Mouse (Mus musculus): ENCODE results near the gene Slc39a8.
A peak's percentile ranks its signal among the peaks of the same experiment; 100 is the strongest.

Gene Slc39a8

DNA sequence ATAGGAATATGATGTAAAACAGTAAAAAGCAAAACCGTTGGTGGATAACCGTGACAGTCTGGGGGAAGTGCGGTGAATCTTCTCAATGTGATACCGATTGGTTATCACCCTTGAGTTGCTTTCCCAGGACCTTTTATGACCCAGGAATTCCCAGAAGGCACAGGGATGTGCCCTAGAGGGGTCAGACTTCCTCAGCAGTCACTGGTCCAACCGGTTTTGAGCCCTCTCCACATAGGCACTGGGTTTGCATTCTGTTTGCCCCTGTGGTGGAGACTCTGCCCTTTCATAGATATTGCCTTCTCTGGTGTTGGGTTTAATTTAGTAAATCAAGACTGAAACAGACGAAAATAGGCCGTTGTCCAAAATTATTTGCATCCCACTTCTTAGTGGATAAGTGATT, 20.8 kb downstream of the Slc39a8 start:
- no peak for DNase-seq (ENCODE audit: low spot score in 2 of 2)

DNA sequence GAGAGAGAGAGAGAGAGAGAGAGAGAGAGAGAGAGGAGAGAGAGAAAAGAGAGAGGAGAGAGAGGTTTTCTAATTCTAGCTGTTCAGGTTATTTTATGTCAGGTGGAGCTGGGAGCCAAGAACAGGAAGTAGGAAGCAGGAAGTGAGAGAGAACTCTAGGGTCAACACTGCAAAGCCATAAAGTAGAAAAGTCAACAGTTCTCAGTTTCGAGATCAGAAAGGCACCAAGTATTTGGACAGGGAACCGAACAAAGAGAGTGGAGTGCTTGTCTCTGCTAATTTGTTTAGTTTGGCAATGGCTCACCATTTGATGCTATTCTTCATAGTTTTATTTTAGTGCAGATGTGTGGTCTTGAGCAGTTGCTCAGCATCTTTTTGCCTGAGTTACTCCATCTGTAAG, 26.5 kb downstream of the Slc39a8 start:
- no peak for DNase-seq (ENCODE audit: low spot score in 2 of 2)

DNA sequence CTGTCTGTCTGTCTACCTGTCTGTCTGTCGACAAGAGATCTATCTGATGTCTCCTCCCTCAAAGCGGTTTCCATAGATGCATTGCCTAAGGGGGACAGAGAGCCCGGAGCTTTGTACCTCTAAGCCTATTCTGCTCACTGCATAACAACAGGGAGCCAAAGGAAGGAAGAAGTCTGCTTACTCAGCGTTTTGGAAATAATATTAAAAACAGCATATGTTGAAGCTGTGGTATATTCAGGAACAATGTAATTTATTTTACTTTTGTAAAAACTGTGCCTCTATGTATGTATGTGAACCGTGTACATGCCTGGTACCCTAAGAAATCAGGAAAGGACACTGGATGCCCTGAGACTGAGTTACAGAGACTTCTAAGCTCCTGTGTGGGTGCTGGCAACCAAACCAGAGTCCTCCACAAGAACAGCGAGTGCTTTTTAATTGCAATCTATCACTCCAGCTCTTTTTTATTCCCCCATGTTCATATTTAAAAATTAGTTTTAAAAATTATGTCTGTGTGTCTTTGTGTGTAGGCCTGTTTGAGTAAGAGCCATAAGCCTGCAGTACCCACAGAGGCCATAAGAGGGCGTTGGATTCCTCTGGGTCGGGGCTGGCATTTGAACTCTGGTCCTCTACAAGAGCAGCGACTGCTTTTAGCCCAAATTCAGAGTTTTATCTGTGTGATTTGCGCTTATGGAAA, 28.7 kb downstream of the Slc39a8 start:
- no peak for DNase-seq (ENCODE audit: low spot score in 2 of 2)

DNA sequence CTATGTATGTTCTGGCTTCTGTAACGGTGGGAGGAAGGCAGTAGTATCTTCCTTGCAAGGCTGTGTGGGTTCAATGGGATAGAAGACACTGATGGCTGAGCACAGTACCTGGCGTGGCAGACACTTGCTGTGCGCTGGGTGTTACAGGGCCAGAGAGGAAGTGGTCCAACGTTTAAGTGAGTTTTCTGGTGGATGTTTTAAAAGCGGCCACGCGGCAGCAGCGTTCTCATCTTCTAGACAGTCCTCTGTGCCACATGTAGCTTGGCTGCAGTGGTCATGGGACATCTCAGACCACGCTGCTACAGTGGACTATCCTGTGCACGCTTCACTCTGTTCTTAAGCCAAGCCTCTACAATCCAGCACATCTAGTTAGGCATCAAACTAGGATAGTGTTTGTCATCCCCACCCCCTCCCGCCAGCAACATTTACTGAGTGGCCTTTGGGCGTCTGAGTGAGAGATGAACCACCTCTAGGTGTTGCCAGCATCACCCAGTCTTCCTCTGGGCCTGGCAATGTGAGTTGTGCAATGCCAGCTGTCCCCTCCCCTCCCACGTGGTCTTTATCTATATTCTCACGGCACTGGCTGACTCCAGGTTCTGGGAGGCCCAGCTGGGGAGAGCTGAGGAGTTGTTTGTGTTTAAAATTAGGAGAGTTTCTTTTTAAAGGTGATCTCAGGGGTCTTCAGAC, 29.4 kb downstream of the Slc39a8 start:
- DNase-seq (ENCODE audit: low spot score in 2 of 2): no peak

DNA sequence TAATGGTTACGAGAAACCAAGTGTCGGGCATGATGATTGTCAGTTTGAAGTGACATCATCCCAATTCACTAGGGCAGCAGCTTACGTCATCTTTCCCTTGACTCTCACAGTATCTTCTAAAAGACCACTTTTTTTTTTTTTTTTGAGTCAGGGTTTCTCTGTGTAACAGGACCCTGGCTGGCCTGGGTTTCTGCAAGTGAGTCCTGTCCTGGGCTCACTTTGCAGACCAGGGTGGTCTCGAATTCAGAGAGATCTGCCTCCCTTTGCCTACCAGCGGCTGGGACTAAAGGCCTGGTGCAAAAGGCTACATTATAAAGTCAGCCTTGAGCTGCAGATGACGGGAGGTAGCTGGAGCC, 29.9 kb downstream of the Slc39a8 start:
- no peak for DNase-seq (ENCODE audit: low spot score in 2 of 2)

- DNase-seq (ENCODE audit: low spot score in 2 of 2): no peak
Observed at GRCm38 (mm10) chr3:135856303-135856702, 31.2 kb downstream of the Slc39a8 start.

GRCm38 (mm10) chr3:135857134-135857533, 32.1 kb downstream of the Slc39a8 start:
- no peak for DNase-seq (ENCODE audit: low spot score in 2 of 2)

- peak in 1 of 2 experiments; percentile 29 for DNase-seq (ENCODE audit: low spot score in 2 of 2)
Observed at GRCm38 (mm10) chr3:135859431-135859830, 34.4 kb downstream of the Slc39a8 start.

GRCm38 (mm10) chr3:135862804-135863203, 37.7 kb downstream of the Slc39a8 start:
- DNase-seq (ENCODE audit: low spot score in 2 of 2): peak; percentile 76 to 77

- DNase-seq (ENCODE audit: low spot score in 2 of 2): no peak
Observed at GRCm38 (mm10) chr3:135869041-135869440, 44.0 kb downstream of the Slc39a8 start.

GRCm38 (mm10) chr3:135872325-135872724, 47.2 kb downstream of the Slc39a8 start:
- no peak for DNase-seq (ENCODE audit: low spot score in 2 of 2)

DNA sequence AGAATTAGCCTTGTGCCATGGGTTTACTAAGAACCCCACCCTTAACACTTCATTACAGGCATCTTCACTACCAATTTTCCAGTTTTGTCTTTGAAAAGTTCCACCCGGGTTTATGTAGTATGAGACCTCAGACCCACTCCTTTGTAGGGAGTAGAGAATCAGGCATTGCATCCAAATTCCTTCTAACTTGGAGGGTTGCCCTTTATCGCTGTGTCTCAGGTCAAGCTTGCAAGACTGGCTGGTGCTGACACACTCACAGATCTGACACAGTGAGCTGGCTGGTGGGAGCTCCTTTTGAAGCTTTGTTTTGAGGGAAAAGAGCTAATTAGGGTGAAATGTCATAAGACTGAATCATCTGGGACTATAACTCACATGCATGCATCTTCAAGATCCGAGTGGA, 48.5 kb downstream of the Slc39a8 start:
- DNase-seq (ENCODE audit: low spot score in 2 of 2): no peak

- no peak for DNase-seq (ENCODE audit: low spot score in 2 of 2)
Observed at GRCm38 (mm10) chr3:135878048-135878447, 53.0 kb downstream of the Slc39a8 start.

DNA sequence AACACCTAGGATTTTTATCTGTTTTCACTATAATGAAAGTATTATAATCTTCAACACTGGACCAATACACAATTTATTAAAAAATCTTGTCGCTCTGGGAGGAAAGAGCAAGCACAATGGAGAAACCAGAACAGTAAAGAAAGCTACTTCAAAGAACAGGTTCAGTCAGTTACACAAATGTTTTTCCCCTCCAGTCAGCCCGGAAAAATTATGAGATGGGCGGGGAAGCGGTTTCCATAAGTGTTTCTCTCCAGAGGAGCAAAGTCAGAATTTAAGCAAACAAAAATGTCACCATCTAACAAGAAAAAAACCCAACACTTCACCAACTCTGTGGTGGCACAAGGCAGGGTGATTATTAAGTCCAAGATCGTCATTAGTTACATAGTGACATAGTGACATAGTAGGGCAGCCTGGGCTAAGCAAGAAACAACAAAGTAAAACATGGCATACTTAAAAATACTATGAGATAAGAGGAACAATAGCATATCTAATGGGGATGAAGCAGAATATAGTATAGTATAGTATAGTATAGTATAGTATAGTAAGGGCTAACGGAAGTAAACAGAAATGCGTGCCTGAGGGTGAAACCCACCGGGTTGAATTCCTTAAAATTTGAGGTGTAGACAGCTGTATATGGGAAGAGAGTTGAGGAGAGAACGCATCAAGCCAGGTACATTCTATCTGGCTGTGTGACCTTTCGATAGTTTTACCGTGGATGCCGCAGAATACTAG, 61.0 kb downstream of the Slc39a8 start:
- no peak for DNase-seq (ENCODE audit: low spot score in 2 of 2)

GRCm38 (mm10) chr3:135886659-135887027, 61.6 kb downstream of the Slc39a8 start:
- DNase-seq (ENCODE audit: low spot score in 2 of 2): peak; percentile 90 to 91

GRCm38 (mm10) chr3:135887033-135887855, 62.2 kb downstream of the Slc39a8 start:
- no peak for DNase-seq (ENCODE audit: low spot score in 2 of 2)

GRCm38 (mm10) chr3:135887856-135888155, 62.7 kb downstream of the Slc39a8 start:
- no peak for DNase-seq (ENCODE audit: low spot score in 2 of 2)

DNA sequence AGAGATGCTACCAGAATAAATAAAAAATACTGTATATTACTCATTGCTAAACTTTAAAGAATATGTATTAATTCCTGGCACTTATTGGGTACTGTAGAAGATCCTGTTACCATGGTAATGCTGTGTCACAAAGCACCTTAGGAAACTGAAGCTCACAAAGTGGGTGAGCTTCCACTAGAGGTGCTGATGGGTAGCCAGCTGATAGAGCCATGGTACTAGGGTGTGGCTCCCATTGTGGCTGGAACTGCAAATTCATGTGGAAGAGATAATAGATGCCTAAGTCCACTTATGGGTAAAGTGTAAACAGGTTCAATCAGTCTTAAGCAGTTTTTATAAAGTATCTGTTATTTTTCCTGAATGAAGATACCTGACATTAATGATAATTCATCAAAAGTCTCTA, 64.3 kb downstream of the Slc39a8 start:
- no peak for DNase-seq (ENCODE audit: low spot score in 2 of 2)

DNA sequence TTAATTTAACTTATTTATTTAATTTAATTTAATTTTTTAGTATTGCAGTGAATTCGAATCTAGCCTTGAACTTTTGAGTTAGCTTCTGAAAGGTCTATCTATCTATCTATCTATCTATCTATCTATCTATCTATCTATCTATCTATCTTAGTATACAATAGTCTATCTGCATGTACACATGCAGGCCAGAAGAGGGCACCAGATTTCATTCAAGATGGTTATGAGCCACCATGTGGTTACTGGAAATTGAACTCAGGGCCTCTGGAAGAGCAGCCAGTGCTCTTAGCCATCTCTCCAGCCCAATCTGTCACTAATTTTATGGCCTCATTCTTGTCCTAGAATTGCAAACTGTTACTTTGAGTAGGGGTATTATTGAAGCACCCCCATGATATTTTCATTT, 78.3 kb downstream of the Slc39a8 start:
- no peak for DNase-seq (ENCODE audit: low spot score in 2 of 2)

- DNase-seq (ENCODE audit: low spot score in 2 of 2): no peak
Observed at GRCm38 (mm10) chr3:135904881-135905280, 79.8 kb downstream of the Slc39a8 start.

- DNase-seq (ENCODE audit: low spot score in 2 of 2): no peak
Observed at GRCm38 (mm10) chr3:135905729-135906128, 80.7 kb downstream of the Slc39a8 start.

- DNase-seq (ENCODE audit: low spot score in 2 of 2): no peak
Observed at GRCm38 (mm10) chr3:135907028-135907427, 81.9 kb downstream of the Slc39a8 start.
